Mouse (Mus musculus) myocyte (in vitro differentiated cells): ENCODE results near the gene Cabcoco1.

Experiments
- E2F4 ChIP-seq: IDR thresholded peaks from one replicate; pipeline ENCODE4 v1.6.1; 2011; ENCODE audit warnings: mild to moderate bottlenecking, control low read depth, moderate library complexity; ENCODE audit not compliant: insufficient read depth
- MAX ChIP-seq: IDR thresholded peaks from one replicate; pipeline ENCODE4 v1.6.1; 2011; ENCODE audit warnings: low read depth, mild to moderate bottlenecking, control low read depth
- MYOD1 ChIP-seq, 3 experiments: IDR thresholded peaks; one replicate each; pipeline ENCODE4 v1.6.1; 2011; ENCODE audit warnings: control low read depth in 2 of 3, low read depth in 2 of 3, mild to moderate bottlenecking in 2 of 3, moderate library complexity in 1 of 3; ENCODE audit not compliant: insufficient read length in 2 of 3, control insufficient read depth in 1 of 3
- MYOG ChIP-seq, 3 experiments: IDR thresholded peaks; one replicate each; pipeline ENCODE4 v1.6.1; 2011; ENCODE audit warnings: control low read depth in 2 of 3, low read depth in 2 of 3, mild to moderate bottlenecking in 2 of 3; ENCODE audit not compliant: insufficient read length in 2 of 3, control insufficient read depth in 1 of 3, insufficient read depth in 1 of 3
- POLR2A ChIP-seq: IDR thresholded peaks from one replicate; pipeline ENCODE4 v1.6.1; 2011; ENCODE audit warnings: low read depth, mild to moderate bottlenecking, control low read depth, moderate library complexity; ENCODE audit not compliant: insufficient read length
- POLR2AphosphoS2 ChIP-seq: IDR thresholded peaks from one replicate; pipeline ENCODE4 v1.6.1; 2011; ENCODE audit warnings: low read depth, control low read depth; ENCODE audit not compliant: insufficient read length
- REST ChIP-seq: IDR thresholded peaks from one replicate; pipeline ENCODE4 v1.6.1; 2011; ENCODE audit warnings: mild to moderate bottlenecking, control low read depth, moderate library complexity; ENCODE audit not compliant: insufficient read depth, insufficient read length
- SRF ChIP-seq: IDR thresholded peaks from one replicate; pipeline ENCODE4 v1.6.1; 2011; ENCODE audit warnings: low read depth; ENCODE audit not compliant: control insufficient read depth, insufficient read length
- TCF12 ChIP-seq: IDR thresholded peaks from one replicate; pipeline ENCODE4 v1.6.1; 2011; ENCODE audit warnings: mild to moderate bottlenecking, control low read depth; ENCODE audit not compliant: poor library complexity, insufficient read depth, severe bottlenecking
- TCF3 ChIP-seq: IDR thresholded peaks from one replicate; pipeline ENCODE4 v1.6.1; 2011; ENCODE audit warnings: low read depth, control low read depth; ENCODE audit not compliant: insufficient read length
- USF1 ChIP-seq: IDR thresholded peaks from one replicate; pipeline ENCODE4 v1.6.1; 2011; ENCODE audit warnings: low read depth, mild to moderate bottlenecking, control low read depth, moderate library complexity

GRCm38 (mm10) chr10:68443132-68443531 lies 98.6 kb downstream of the Cabcoco1 start:
- TF ChIP-seq POLR2A (no peak), MAX (no peak), MYOD1 (IDR thresholded peaks at IDR 0.05; ENCODE audit: control insufficient read depth in 1 of 3, insufficient read length in 2 of 3, low read depth in 2 of 3) (no peak), TCF3 (no peak), E2F4 (no peak), REST (no peak), MYOG (IDR thresholded peaks at IDR 0.05; ENCODE audit: control insufficient read depth in 1 of 3, insufficient read depth in 1 of 3, insufficient read length in 2 of 3, low read depth in 2 of 3) (no peak), POLR2AphosphoS2 (no peak), TCF12 (no peak), SRF (no peak), USF1 (no peak)
